Mouse (Mus musculus) limb, embryonic 14.5 days (tissue): ENCODE measurements at regions not wholly inside any gene's neighbourhood (a gene's known extent, or its start where the extent isn't known, plus 50 kb on each side); places are given as distances from the start of the nearest gene placed in this dataset.

Experiments used
- ATAC-seq: fragments of 200-750 bp; cut with Nextera tagmentation; 2 replicates; pipeline ENCODE4 v1.8.0; 2017; ENCODE audit warnings: low read depth, moderate number of reproducible peaks, moderate TSS enrichment; ENCODE audit not compliant: low FRiP score
- DNase-seq: peaks from one replicate; pipeline ENCODE4 v3.0.0-alpha.2; 2015; ENCODE audit warnings: low spot score
- H3K27ac ChIP-seq: fragments of 300-500 bp; sonication (generic); replicated peaks from 2 replicates; pipeline ENCODE4 v1.5.1; 2014; ENCODE audit warnings: low read depth, mild to moderate bottlenecking, low read length, moderate library complexity, mixed read lengths
- H3K27me3 ChIP-seq: fragments of 300-500 bp; sonication (generic); 2 replicates; pipeline ENCODE4 v1.6.1; 2014; ENCODE audit warnings: low read length, mixed read lengths; ENCODE audit not compliant: control insufficient read depth, insufficient read depth
- H3K36me3 ChIP-seq: fragments of 300-500 bp; sonication (generic); 2 replicates; pipeline ENCODE4 v1.6.1; 2014; ENCODE audit warnings: mild to moderate bottlenecking, low read length, moderate library complexity, mixed read lengths; ENCODE audit not compliant: control insufficient read depth, insufficient read depth
- H3K4me1 ChIP-seq: fragments of 300-500 bp; sonication (generic); 2 replicates; pipeline ENCODE4 v1.6.1; 2014; ENCODE audit warnings: antibody characterized with exemption, low read length, mixed read lengths; ENCODE audit not compliant: control insufficient read depth, insufficient read depth
- H3K4me2 ChIP-seq: fragments of 300-500 bp; sonication (generic); replicated peaks from 2 replicates; pipeline ENCODE4 v1.6.1; 2014; ENCODE audit warnings: low read depth, mild to moderate bottlenecking, low read length, moderate library complexity; ENCODE audit not compliant: severe bottlenecking
- H3K4me3 ChIP-seq: fragments of 300-500 bp; sonication (generic); replicated peaks from 2 replicates; pipeline ENCODE4 v1.5.1; 2014; ENCODE audit warnings: low read length
- H3K9ac ChIP-seq: fragments of 300-500 bp; sonication (generic); 2 replicates; pipeline ENCODE4 v1.6.1; 2014; ENCODE audit warnings: mild to moderate bottlenecking, low read depth, low read length, moderate library complexity; ENCODE audit not compliant: severe bottlenecking
- H3K9me3 ChIP-seq: fragments of 300-500 bp; sonication (generic); 2 replicates; pipeline ENCODE4 v1.6.1; 2016; ENCODE audit warnings: low read length; ENCODE audit not compliant: control insufficient read depth
- POLR2A ChIP-seq: fragments of 200-500 bp; IDR thresholded peaks from 2 replicates; pipeline ENCODE4 v1.8.0; 2012; ENCODE audit warnings: inconsistent platforms, mild to moderate bottlenecking, moderate library complexity, borderline replicate concordance; ENCODE audit not compliant: insufficient read depth, insufficient read length; ENCODE audit errors: extremely low read depth
- WGBS: fragments of 180-500 bp; shearing (Covaris S2); extraction: QIAGEN DNeasy Blood & Tissue Kit; methylation state at CpG from one replicate; pipeline ENCODE4 v1.1.7; 2014; 5-methylcytosine and 5-hydroxymethylcytosine counted together

- peak; percentile 57; the same call in 1 of the 2 replicates for ATAC-seq
- WGBS, result 42% methylated on average over 7 of the region's 7 CpGs
Measured at GRCm38 (mm10) chr2:51851711-51852110, 83.3 kb downstream of the Rbm43 start.

GRCm38 (mm10) chr2:51857226-51857625 lies 77.7 kb downstream of the Rbm43 start:
- no peaks in the 10 kb centered on the region for H3K9me3 ChIP-seq
- no peak overlapping the region for H3K4me3 ChIP-seq
- 0 out of 2 replicates have a peak, but pooled peaks cover 3% of the 10 kb centered on the region for H3K4me1 ChIP-seq
- H3K27me3 ChIP-seq, result no peaks in the 10 kb centered on the region
- no peak overlapping the region for H3K4me2 ChIP-seq
- no peak overlapping the region for H3K9ac ChIP-seq
- TF ChIP-seq POLR2A, result no peak
- no peak for ATAC-seq
- no peaks in the 10 kb centered on the region for H3K36me3 ChIP-seq
- DNase-seq, result no peak
- no peak overlapping the region for H3K27ac ChIP-seq

More at GRCm38 (mm10) chr2:51851711-51852110, 83.3 kb downstream of the Rbm43 start:
- Histone ChIP-seq H3K27me3 (no peaks in the 10 kb centered on the region), H3K36me3 (no peaks in the 10 kb centered on the region), H3K4me2 (no peak overlapping the region), H3K9ac (0 out of 2 replicates have a peak overlapping the region, but pooled peaks have one; percentile 17), H3K27ac (peak overlapping the region; percentile 52), H3K9me3 (no peaks in the 10 kb centered on the region), H3K4me1 (peaks cover 21% of the 10 kb centered on the region), H3K4me3 (no peak overlapping the region)
- peak; percentile 19 for DNase-seq
- no peak for TF ChIP-seq POLR2A

- Histone ChIP-seq H3K4me3 (no peak overlapping the region), H3K36me3 (no peaks in the 10 kb centered on the region), H3K27ac (no peak overlapping the region), H3K4me2 (no peak overlapping the region), H3K9ac (no peak overlapping the region), H3K4me1 (no peaks in the 10 kb centered on the region; the same call in 1 of the 2 replicates), H3K9me3 (no peaks in the 10 kb centered on the region), H3K27me3 (no peaks in the 10 kb centered on the region)
- ATAC-seq, result no peak
- 84% methylated on average over 5 of the region's 5 CpGs for WGBS
- DNase-seq, result no peak
- no peak for TF ChIP-seq POLR2A
Measured at GRCm38 (mm10) chr2:51866045-51866444, 68.9 kb downstream of the Rbm43 start.

GRCm38 (mm10) chr2:51868878-51869510 lies 66.0 kb downstream of the Rbm43 start:
- Histone ChIP-seq H3K4me2 (no peak overlapping the region), H3K9ac (no peak overlapping the region), H3K9me3 (no peaks in the 10 kb centered on the region), H3K27me3 (no peaks in the 10 kb centered on the region), H3K36me3 (no peaks in the 10 kb centered on the region), H3K27ac (no peak overlapping the region), H3K4me3 (no peak overlapping the region), H3K4me1 (no peaks in the 10 kb centered on the region; the same call in 1 of the 2 replicates)
- 16% methylated on average over 4 of the region's 4 CpGs for WGBS
- ATAC-seq (peak; percentile 47; the same call in 1 of the 2 replicates), DNase-seq (no peak)
- TF ChIP-seq POLR2A, result no peak

GRCm38 (mm10) chr2:51871571-51871970 lies 63.4 kb downstream of the Rbm43 start:
- no peak overlapping the region for H3K27ac ChIP-seq
- no peak for TF ChIP-seq POLR2A
- H3K9me3 ChIP-seq, result no peaks in the 10 kb centered on the region
- 78% methylated on average over 14 of the region's 14 CpGs for WGBS
- H3K36me3 ChIP-seq, result no peaks in the 10 kb centered on the region
- H3K4me2 ChIP-seq, result no peak overlapping the region
- no peaks in the 10 kb centered on the region for H3K4me1 ChIP-seq
- ATAC-seq (no peak), DNase-seq (no peak)
- H3K4me3 ChIP-seq, result no peak overlapping the region
- H3K27me3 ChIP-seq, result no peaks in the 10 kb centered on the region
- H3K9ac ChIP-seq, result no peak overlapping the region
